Mouse (Mus musculus) embryonic fibroblast, embryonic 13.5 days (primary cell): ENCODE data around the gene Siglech.

Source experiments
- CTCF ChIP-seq: IDR thresholded peaks from 2 replicates; pipeline ENCODE4 v1.5.1; 2011; ENCODE audit warnings: mild to moderate bottlenecking, control low read depth, low read length, moderate library complexity, borderline replicate concordance; ENCODE audit not compliant: insufficient read depth
- POLR2A ChIP-seq: IDR thresholded peaks from 2 replicates; pipeline ENCODE4 v1.6.1; 2011; ENCODE audit warnings: low read depth, mild to moderate bottlenecking, control low read depth, low read length, moderate library complexity

DNA sequence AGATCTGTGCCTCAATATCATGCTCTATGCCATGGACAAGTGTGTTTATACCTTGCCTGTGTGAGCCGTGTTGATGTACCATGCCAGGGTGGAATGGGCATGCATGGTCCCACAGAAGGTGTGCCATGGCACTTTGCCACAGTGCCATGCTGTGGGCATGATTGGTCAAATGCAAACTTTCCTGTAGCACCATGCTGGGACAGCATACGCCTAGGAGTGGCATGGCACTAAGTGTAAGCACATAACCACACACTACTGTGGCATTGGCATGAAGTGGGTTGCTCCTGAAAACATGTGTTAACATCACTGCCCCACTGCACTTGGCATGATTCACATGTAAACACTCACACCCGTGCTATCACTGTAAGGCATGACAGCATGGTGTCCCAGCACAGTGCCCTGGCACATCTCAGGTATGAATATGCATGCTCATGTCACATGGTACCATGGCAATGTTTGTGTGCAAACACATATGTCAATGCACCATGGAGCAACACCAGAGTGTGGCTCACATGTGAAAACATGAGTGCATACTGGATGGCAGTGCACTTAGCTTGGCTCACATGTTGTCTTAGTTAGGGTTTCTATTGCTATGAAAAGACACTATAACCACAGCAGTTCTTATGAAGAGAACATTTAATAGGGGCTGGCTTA lies 24.2 kb upstream of the Siglech start:
- TF ChIP-seq POLR2A: no peak
- TF ChIP-seq CTCF: no peak
